Comparison of ENCODE assay signal across 9 mouse cellular contexts in genomic region chr5:31055216-31056140, GRCm38 (mm10). TPM values are rescaled to one million over a fixed set of nuclear protein-coding genes. Genes with fewer than 3 reads are reported as not detected.
DNase-seq lines count a peak whose midpoint lies in the region; ATAC-seq and TF ChIP-seq lines count a peak whose summit lies in the region.
"Had no signal": no experiment of that assay in that cellular context is flagged by ENCODE, and none has a peak within 500 bp of the region (broad histone marks: within the 10 kb centered on the region; RNA-seq: fewer than 3 reads in every experiment).

No protein-coding gene starts in this region.

- WGBS in embryonic facial prominence, embryonic 13.5 days: 16% methylated on average over 19 of the region's 19 CpGs
- whole genome bisulfite sequencing in intestine, embryonic 14.5 days: 12% methylated on average over 19 of the region's 19 CpGs
- WGBS in midbrain, embryonic 16.5 days: 22% methylated on average over 19 of the region's 19 CpGs

- H3K4me2 ChIP-seq in embryonic facial prominence, embryonic 13.5 days: peak overlapping the region; percentile 87
- peak overlapping the region; percentile 86 for H3K4me2 ChIP-seq in intestine, embryonic 14.5 days (ENCODE audit: low read length)
- peak overlapping the region; percentile 94 for H3K4me2 ChIP-seq in midbrain, embryonic 16.5 days (ENCODE audit: low read length)

- H3K27ac ChIP-seq in testis, adult 2 months (ENCODE audit: control insufficient read depth, insufficient read depth, low read depth, low read length): peak overlapping the region; percentile 52
- peak overlapping the region; percentile 81 for H3K27ac ChIP-seq in embryonic facial prominence, embryonic 13.5 days
- peak overlapping the region; percentile 66; the same call in 1 of the 2 replicates for H3K27ac ChIP-seq in intestine, embryonic 14.5 days (ENCODE audit: low read depth)
- H3K27ac ChIP-seq in midbrain, embryonic 16.5 days (ENCODE audit: low read length): peak overlapping the region; percentile 70

- no peak for TF ChIP-seq POLR2A in testis, adult 2 months (IDR thresholded peaks at IDR 0.05; ENCODE audit: control insufficient read depth, low read depth, low read length)

- no peaks in the 10 kb centered on the region for H3K27me3 ChIP-seq in testis, adult 2 months (ENCODE audit: control insufficient read depth, insufficient read depth, low read length)
- H3K27me3 ChIP-seq in embryonic facial prominence, embryonic 13.5 days: no peaks in the 10 kb centered on the region
- no peaks in the 10 kb centered on the region for H3K27me3 ChIP-seq in intestine, embryonic 14.5 days (replicated peaks; ENCODE audit: control insufficient read depth, insufficient read depth, low read length)
- H3K27me3 ChIP-seq in midbrain, embryonic 16.5 days (ENCODE audit: control insufficient read depth, insufficient read depth, low read depth, low read length): no peaks in the 10 kb centered on the region

- DNase-seq in testis, postnatal 10 days (ENCODE audit: low spot score): no peak
- DNase-seq in intestine, embryonic 14.5 days (ENCODE audit: low spot score): peak; percentile 54
- DNase-seq in layer of hippocampus, postnatal 36 days: no peak
- no peak for DNase-seq in left cerebral cortex, adult 11 months (ENCODE audit: low spot score)
- DNase-seq in testis, postnatal 14 days (ENCODE audit: low spot score): no peak

- H3K9ac ChIP-seq in embryonic facial prominence, embryonic 13.5 days: peak overlapping the region; percentile 89
- peak overlapping the region; percentile 79 for H3K9ac ChIP-seq in intestine, embryonic 14.5 days (ENCODE audit: low read length)
- peak overlapping the region; percentile 81 for H3K9ac ChIP-seq in midbrain, embryonic 16.5 days (ENCODE audit: low read depth, low read length)

- H3K4me3 ChIP-seq in testis, adult 2 months (ENCODE audit: control insufficient read depth, low read depth, low read length): peak overlapping the region; percentile 65
- peak overlapping the region; percentile 72 for H3K4me3 ChIP-seq in embryonic facial prominence, embryonic 13.5 days
- H3K4me3 ChIP-seq in intestine, embryonic 14.5 days (ENCODE audit: low read depth, low read length): peak overlapping the region; percentile 49
- peak overlapping the region; percentile 75 for H3K4me3 ChIP-seq in midbrain, embryonic 16.5 days (ENCODE audit: low read depth, low read length)

- no peak for TF ChIP-seq CTCF in testis, adult 2 months (IDR thresholded peaks at IDR 0.05; ENCODE audit: control insufficient read depth, insufficient read depth, insufficient replicate concordance, low read depth, low read length)

- H3K4me1 ChIP-seq in testis, adult 2 months (ENCODE audit: control insufficient read depth, insufficient read depth, low read length): peaks cover 12% of the 10 kb centered on the region
- peaks cover 15% of the 10 kb centered on the region for H3K4me1 ChIP-seq in embryonic facial prominence, embryonic 13.5 days
- H3K4me1 ChIP-seq in intestine, embryonic 14.5 days (replicated peaks; ENCODE audit: control insufficient read depth, insufficient read depth, low read length): peaks cover 6% of the 10 kb centered on the region; the same call in 1 of the 2 replicates
- peaks cover 19% of the 10 kb centered on the region for H3K4me1 ChIP-seq in midbrain, embryonic 16.5 days (ENCODE audit: control insufficient read depth, insufficient read depth, low read length)

- H3K36me3 ChIP-seq in testis, adult 2 months (ENCODE audit: control insufficient read depth, insufficient read depth, low read length): no peaks in the 10 kb centered on the region
- peaks cover 41% of the 10 kb centered on the region for H3K36me3 ChIP-seq in embryonic facial prominence, embryonic 13.5 days
- peaks cover 41% of the 10 kb centered on the region for H3K36me3 ChIP-seq in intestine, embryonic 14.5 days (ENCODE audit: control insufficient read depth, insufficient read depth, low read length)
- peaks cover 11% of the 10 kb centered on the region for H3K36me3 ChIP-seq in midbrain, embryonic 16.5 days (ENCODE audit: control insufficient read depth, insufficient read depth, low read length)

- peak; percentile 21; the same call in 1 of the 2 replicates for ATAC-seq in embryonic facial prominence, embryonic 13.5 days (ENCODE audit: insufficient number of reproducible peaks, insufficient read depth, low FRiP score, low TSS enrichment, low read depth)
- no peak for ATAC-seq in intestine, embryonic 14.5 days (replicated peaks; ENCODE audit: low FRiP score, low TSS enrichment, low read depth)
- ATAC-seq in midbrain, embryonic 16.5 days: no peak

- H3K9me3 ChIP-seq in embryonic facial prominence, embryonic 13.5 days: no peaks in the 10 kb centered on the region
- no peaks in the 10 kb centered on the region for H3K9me3 ChIP-seq in intestine, embryonic 14.5 days (ENCODE audit: control insufficient read depth, low read length)
- no peaks in the 10 kb centered on the region for H3K9me3 ChIP-seq in midbrain, embryonic 16.5 days (replicated peaks; ENCODE audit: control insufficient read depth, low read length, poor library complexity, severe bottlenecking)

RNA-seq across cellular contexts. Expression of gene Cad, which starts 0.9 kb away (rescaled TPM):
- polyA plus RNA-seq in testis, adult 2 months (2012; rRNA removed): 11.2 and 14.0 TPM in 2 replicates
- 27.9 and 30.2 TPM in 2 replicates for polyA plus RNA-seq in embryonic facial prominence, embryonic 13.5 days (2015; fragmentation: Nextera tagmentation; extraction: Ambion mirVana)
- polyA plus RNA-seq in intestine, embryonic 14.5 days (2014; fragmentation: Nextera tagmentation; extraction: Ambion mirVana): 31.2 and 32.4 TPM in 2 replicates
- 14.5 and 14.8 TPM in 2 replicates for polyA plus RNA-seq in midbrain, embryonic 16.5 days (2015; fragmentation: Nextera tagmentation; extraction: Ambion mirVana)
- total RNA-seq in layer of hippocampus, postnatal 36 days (2021): 10 to 100 TPM; 22.3 to 25.5 TPM

RNA-seq across cellular contexts. Expression of gene Slc5a6, which starts 6.8 kb away (rescaled TPM):
- polyA plus RNA-seq in testis, adult 2 months (2012; rRNA removed): 5.4 and 6.2 TPM in 2 replicates
- 10.2 and 11.8 TPM in 2 replicates for polyA plus RNA-seq in embryonic facial prominence, embryonic 13.5 days (2015; fragmentation: Nextera tagmentation; extraction: Ambion mirVana)
- 12.2 and 12.3 TPM in 2 replicates for polyA plus RNA-seq in intestine, embryonic 14.5 days (2014; fragmentation: Nextera tagmentation; extraction: Ambion mirVana)
- polyA plus RNA-seq in midbrain, embryonic 16.5 days (2015; fragmentation: Nextera tagmentation; extraction: Ambion mirVana): 29.4 and 30.3 TPM in 2 replicates
- total RNA-seq in layer of hippocampus, postnatal 36 days (2021): 10 to 100 TPM; 13.7 to 14.2 TPM

RNA-seq across cellular contexts. Expression of gene Atraid, which starts 7.4 kb away (rescaled TPM):
- 38.7 and 47.7 TPM in 2 replicates for polyA plus RNA-seq in testis, adult 2 months (2012; rRNA removed)
- polyA plus RNA-seq in embryonic facial prominence, embryonic 13.5 days (2015; fragmentation: Nextera tagmentation; extraction: Ambion mirVana): 123 and 138 TPM in 2 replicates
- 170 and 178 TPM in 2 replicates for polyA plus RNA-seq in intestine, embryonic 14.5 days (2014; fragmentation: Nextera tagmentation; extraction: Ambion mirVana)
- 171 and 182 TPM in 2 replicates for polyA plus RNA-seq in midbrain, embryonic 16.5 days (2015; fragmentation: Nextera tagmentation; extraction: Ambion mirVana)
- total RNA-seq in layer of hippocampus, postnatal 36 days (2021): 10 to 100 TPM; 73.7 to 77.5 TPM

RNA-seq across cellular contexts. Expression of gene Dnajc5g, which starts 50.6 kb away (rescaled TPM):
- polyA plus RNA-seq in testis, adult 2 months (2012; rRNA removed): 172 and 183 TPM in 2 replicates
- polyA plus RNA-seq in embryonic facial prominence, embryonic 13.5 days (2015; fragmentation: Nextera tagmentation; extraction: Ambion mirVana): not detected in 2 replicates
- polyA plus RNA-seq in intestine, embryonic 14.5 days (2014; fragmentation: Nextera tagmentation; extraction: Ambion mirVana): not detected in 2 replicates
- not detected in 2 replicates for polyA plus RNA-seq in midbrain, embryonic 16.5 days (2015; fragmentation: Nextera tagmentation; extraction: Ambion mirVana)
- total RNA-seq in layer of hippocampus, postnatal 36 days (2021): not detected
- polyA plus RNA-seq: large intestine, adult 2 months had no signal

RNA-seq across cellular contexts. Expression of gene Slc30a3, which starts 52.6 kb away (rescaled TPM):
- polyA plus RNA-seq in testis, adult 2 months (2012; rRNA removed): 311 and 315 TPM in 2 replicates
- polyA plus RNA-seq in embryonic facial prominence, embryonic 13.5 days (2015; fragmentation: Nextera tagmentation; extraction: Ambion mirVana): 0.73 TPM in 1 of 2 replicates, not detected in the other
- polyA plus RNA-seq in intestine, embryonic 14.5 days (2014; fragmentation: Nextera tagmentation; extraction: Ambion mirVana): 0.20 and 0.23 TPM in 2 replicates
- polyA plus RNA-seq in midbrain, embryonic 16.5 days (2015; fragmentation: Nextera tagmentation; extraction: Ambion mirVana): 15.6 and 18.0 TPM in 2 replicates
- 10 to 100 TPM; 73.6 to 76.8 TPM for total RNA-seq in layer of hippocampus, postnatal 36 days (2021)
